Mouse (Mus musculus) layer of hippocampus, postnatal 36 days (tissue): ENCODE results near the gene Sirt5. TPM values are rescaled to one million over a fixed set of nuclear protein-coding genes. Genes with fewer than 3 reads are reported as not detected.

ENCODE experiments used
- DNase-seq, 2 experiments: peaks; one replicate each; pipeline ENCODE4 v3.0.0; 2022
- total RNA-seq, 2 experiments: library from RNA; stranded (reverse); gene quantifications; 2 replicates each; pipeline ENCODE4 v1.2.3; 2021

Sirt5 gene
- total RNA-seq, 2 experiments from 2014 or later = 16.9 to 18.8 TPM

GRCm38 (mm10) chr13:43374918-43375432, 9.7 kb downstream of the Sirt5 start:
- DNase-seq = no peak

- no peak for DNase-seq
Observed at GRCm38 (mm10) chr13:43379989-43380388, 14.7 kb downstream of the Sirt5 start.

- no peak for DNase-seq
Observed at GRCm38 (mm10) chr13:43385321-43385720, 20.0 kb downstream of the Sirt5 start.

- DNase-seq = no peak
Observed at GRCm38 (mm10) chr13:43397700-43398296, 32.5 kb downstream of the Sirt5 start.

- peak; percentile 96 for DNase-seq
Observed at GRCm38 (mm10) chr13:43398297-43399080, 33.2 kb downstream of the Sirt5 start, which contains the start of gene Nol7. Nol7 (plus strand) TSS chr13:43398390.

GRCm38 (mm10) chr13:43399576-43399975, 34.3 kb downstream of the Sirt5 start:
- DNase-seq = no peak

GRCm38 (mm10) chr13:43412311-43412710, 47.0 kb downstream of the Sirt5 start:
- no peak for DNase-seq

GRCm38 (mm10) chr13:43413611-43414010, 48.3 kb downstream of the Sirt5 start:
- DNase-seq = no peak

GRCm38 (mm10) chr13:43415249-43415648, 50.0 kb downstream of the Sirt5 start:
- DNase-seq = no peak

GRCm38 (mm10) chr13:43428436-43428835, 63.1 kb downstream of the Sirt5 start:
- DNase-seq = no peak

- DNase-seq = no peak
Observed at GRCm38 (mm10) chr13:43433395-43433794, 68.1 kb downstream of the Sirt5 start.

GRCm38 (mm10) chr13:43440376-43440775, 75.1 kb downstream of the Sirt5 start:
- DNase-seq = no peak

GRCm38 (mm10) chr13:43442551-43442950, 77.3 kb downstream of the Sirt5 start:
- no peak for DNase-seq

- no peak for DNase-seq
Observed at GRCm38 (mm10) chr13:43443706-43444105, 78.4 kb downstream of the Sirt5 start.

- DNase-seq = no peak
Observed at GRCm38 (mm10) chr13:43444717-43445116, 79.4 kb downstream of the Sirt5 start.

Other genes starting within 250 kb of the Sirt5 start
- 10 to 100 TPM; 26.2 to 27.2 TPM for gene Tbc1d7, start 194.0 kb upstream of the Sirt5 start, total RNA-seq
- 100 to 1,000 TPM in 1 of 2 experiments, 10 to 100 TPM in 1; 98.0 to 109 TPM for gene Gfod1, start 61.3 kb upstream of the Sirt5 start, total RNA-seq
- gene Nol7, start 32.9 kb downstream of the Sirt5 start, total RNA-seq = 10 to 100 TPM; 78.6 to 84.6 TPM
- 10 to 100 TPM; 89.2 to 90.1 TPM for gene Ranbp9, start 115.8 kb downstream of the Sirt5 start, total RNA-seq
- 10 to 100 TPM; 20.3 to 21.1 TPM for gene Mcur1, start 194.7 kb downstream of the Sirt5 start, total RNA-seq